Mouse (Mus musculus) CD4-positive helper T cell, adult 2 months (primary cell): ENCODE data around the gene Luzp1.

Experiments
- DNase-seq: peaks from one replicate; pipeline ENCODE4 v3.0.0-alpha.2; 2012; ENCODE audit warnings: low read depth, missing footprints, low spot score

Gene Luzp1

DNA sequence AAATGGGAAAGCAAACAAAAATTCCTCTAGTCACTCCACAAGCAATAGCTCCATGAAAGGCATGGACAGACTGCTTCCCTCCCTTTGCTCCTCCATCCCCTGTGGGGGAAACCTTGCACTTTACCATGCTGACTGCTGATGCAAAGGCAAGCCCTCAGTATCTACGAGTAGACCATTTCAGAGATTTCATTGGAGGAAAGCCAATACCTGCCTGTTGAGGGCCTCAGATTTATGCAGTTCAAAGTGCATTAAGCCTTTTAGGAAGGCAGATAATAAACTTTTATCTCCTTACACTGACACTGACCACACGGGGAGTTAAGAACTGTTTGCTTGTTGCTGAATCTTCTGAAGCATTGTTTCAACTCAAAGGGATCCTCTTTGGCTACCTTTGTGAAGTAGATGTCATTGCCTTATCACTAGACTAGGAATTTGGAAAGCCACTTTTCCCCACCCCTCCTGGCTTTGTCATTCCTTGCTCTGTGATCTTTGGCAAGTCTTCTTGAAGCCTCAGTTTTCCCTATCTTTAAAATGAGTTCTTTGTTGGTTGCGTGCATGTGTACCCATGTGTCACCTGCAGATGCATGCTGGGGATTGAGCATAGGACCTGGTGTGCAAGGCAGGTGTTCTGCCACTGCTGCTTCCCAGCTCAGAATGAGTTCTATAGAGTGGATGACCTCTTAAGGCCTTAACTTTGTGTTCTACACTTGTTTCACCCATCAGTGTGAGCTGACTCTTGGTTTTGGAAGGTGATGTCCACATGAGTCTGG lies 76.9 kb downstream of the Luzp1 start:
- DNase-seq: no peak

DNA sequence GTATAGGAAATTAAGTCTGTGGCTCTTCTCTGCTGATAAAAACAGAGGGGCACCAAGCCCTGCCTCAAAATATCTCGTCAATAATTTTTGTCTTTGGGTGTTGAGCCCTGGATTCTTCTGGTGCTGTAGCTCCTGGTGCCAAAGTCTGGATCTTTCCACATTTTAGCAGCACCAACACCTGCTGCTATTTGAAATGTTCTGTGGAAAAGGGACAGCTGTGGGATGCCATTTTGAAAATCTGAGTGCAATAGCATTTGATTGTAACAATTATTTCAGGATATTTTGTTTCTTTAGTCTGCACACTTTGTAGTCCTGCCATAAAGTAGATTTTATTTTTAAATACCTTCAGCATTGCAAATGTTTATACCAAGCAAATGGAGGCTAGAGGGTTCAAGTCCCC lies 78.2 kb downstream of the Luzp1 start:
- no peak for DNase-seq

DNA sequence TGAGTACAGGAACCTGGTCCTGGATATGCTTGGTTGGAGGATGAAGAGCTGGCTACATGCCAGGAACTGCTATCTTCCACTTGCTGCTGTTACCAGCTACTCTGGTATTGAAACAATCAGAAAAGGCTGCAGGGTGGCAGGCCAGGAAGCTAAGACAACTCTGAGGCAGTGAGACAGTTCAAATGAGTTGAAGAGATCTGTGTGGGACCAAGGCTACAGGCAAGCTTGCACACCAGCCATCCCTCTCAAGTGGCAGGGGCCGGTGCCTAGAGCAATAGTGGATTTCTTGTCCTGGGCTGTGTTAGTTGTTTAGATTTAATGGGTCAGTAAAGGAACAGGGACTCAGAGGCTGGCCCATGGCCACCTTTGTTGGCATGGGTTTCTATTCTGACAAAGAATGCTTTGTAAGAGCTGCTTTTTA lies 78.8 kb downstream of the Luzp1 start:
- DNase-seq: no peak

DNA sequence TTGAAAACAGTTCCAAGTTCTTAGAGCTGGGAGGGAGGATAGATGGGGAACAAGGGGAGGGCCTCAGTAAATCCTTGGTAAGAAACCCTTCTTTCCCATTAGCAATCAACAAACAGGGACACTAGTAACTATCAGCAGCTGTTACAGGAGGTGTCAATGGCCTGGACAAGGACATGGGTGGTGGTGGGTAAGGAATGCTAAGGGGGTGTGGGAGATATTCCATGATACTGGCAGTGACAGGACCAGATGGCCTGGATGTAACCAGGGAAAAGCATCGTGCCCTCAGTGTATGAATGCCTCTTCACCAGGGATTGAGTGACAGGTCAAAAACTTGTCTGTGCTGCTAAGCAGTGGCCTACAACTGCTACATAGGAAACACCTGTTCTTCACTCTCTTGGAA lies 83.5 kb downstream of the Luzp1 start:
- DNase-seq: no peak

DNA sequence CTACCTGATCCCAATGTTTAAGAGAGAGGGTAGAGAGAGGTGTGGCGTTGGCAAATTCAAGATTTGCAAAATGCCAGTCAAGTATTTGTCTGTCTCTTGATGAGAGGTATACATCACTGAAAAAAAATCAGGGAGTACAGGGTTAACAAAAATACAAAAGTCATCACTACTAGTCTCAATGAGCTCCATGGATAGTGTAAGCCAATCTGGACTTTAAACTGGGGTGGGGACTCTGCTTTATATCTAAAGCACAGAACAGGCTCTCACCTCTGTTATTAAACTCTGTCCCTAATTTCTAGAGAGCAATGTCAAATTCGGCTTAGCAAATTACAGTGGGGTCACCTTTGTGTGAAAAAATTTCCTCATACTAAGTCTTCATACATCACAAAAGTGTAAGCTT lies 88.1 kb downstream of the Luzp1 start:
- no peak for DNase-seq

DNA sequence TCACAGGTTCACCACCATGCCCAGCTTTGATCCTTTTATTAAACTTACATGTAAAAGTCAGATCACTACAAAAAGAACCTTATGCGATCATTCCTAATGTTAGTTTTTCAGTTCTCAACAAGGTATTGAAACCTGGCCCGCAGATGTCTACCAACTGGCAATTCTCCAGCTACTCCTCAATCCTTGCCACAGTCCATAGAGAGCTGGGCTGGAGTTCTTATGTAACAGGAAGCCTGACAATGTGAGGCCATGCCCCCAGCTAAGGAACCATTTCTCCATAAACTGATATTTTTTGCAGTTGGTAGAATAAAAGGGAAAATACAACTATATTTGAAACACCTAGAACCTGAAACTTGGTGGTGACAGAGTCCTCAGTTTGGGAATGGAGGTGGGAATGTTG lies 90.1 kb downstream of the Luzp1 start:
- no peak for DNase-seq

DNA sequence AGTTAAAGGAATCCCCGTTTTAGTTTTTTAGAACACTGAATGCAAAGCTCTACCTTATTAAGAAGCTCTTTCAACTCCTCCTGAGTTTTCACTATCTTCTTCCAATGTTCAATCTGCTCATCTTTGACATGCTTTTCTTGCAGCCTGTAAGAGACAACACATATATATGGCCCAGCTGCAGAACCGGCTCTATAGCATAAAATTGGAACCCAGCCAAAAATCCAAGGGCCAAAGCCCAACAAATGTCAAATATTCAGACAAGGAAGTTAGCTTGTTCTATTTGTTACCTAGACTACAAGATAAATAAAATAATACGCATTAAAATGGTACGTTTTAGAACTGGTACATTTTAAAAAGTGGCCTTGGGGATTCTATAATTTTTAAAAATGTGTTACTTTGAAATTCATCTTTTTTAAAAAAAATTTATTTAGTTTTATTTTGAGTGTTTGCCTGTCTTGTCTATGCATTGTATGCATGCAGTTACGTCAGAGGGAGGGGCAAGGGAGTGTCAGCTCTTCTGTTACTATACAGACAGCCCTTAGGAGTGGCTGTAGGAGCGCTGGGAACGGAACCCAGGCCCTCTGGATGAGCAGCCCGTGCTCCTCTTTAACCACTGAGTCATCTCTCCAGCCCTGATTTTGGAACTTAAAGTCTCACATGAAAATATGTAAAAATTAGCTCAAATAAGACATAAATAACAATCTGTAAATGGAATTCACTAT lies 90.9 kb downstream of the Luzp1 start:
- DNase-seq: no peak

DNA sequence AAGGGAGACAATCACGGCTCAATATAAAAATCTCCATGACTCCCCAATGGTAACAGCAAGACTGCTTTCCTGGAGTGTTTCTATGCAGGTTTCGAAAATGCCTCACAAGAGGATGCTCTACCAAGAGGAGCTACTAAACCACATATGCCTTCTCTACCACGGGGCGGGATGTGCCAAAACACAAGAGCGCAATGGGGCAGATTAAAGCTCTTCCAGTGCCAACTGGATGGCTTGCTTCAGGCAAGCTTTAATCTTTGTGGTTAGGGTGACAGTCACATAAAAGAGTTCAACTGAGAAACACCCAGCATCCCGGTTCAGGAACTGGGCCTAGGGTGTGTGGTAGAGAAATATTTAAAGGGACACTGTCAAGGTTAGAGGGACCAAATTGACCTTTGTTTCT lies 93.2 kb downstream of the Luzp1 start:
- DNase-seq: no peak

DNA sequence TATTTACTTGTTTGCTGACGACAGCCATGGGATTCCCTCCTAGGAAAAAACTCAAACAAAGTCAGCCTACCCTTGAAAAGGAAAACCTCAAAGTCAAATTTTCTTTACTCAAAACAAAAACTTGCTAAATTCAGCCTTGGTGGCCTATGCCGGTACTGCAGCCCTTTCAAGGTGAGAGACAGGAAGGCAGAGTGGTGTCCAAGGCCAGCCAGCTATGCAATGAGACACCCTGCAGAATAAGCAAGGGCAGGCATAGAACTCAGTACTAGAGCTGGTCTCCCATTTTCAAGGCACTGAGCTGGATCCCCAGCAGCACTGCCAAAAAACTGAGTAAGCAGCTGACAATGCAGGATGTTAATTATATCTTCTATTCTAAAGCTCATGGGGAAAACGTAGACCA lies 99.1 kb downstream of the Luzp1 start:
- peak; percentile 20 for DNase-seq

DNA sequence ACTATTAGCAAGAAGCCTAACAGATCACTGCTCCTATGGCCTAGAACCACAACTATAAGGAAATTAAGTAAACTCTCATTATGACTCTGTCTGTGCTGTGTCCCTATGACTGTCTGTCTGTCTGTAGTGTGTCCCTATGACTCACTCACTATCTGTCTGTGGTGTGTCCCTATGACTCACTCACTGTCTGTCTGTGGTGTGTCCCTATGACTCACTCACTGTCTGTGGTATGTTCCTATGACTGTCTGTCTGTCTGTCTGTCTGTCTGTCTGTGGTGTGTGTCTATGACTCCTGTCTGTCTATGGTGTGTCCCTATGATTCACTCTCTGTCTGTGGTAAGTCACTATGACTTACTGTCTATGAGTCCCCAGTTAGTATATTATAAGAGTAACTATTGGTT lies 100.4 kb downstream of the Luzp1 start:
- peak; percentile 80 for DNase-seq

DNA sequence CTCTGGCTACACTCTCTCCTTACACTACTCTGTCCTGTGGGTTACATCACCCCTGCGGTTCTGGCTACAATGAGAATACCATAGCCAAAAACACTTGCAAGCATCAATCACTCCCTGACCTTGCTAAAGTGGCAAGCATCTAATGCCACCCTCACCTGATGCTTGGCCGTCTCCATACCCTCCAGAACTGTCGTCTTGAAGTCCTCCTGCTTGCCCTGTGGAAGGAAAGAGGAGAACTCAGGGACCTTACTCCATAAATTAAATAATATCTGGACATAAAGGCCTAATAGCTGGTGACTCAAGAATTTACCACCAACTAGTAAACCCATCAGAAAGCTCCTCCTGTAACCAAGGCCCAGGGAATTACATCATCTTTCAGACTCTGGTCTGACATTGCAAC lies 112.3 kb downstream of the Luzp1 start:
- no peak for DNase-seq

DNA sequence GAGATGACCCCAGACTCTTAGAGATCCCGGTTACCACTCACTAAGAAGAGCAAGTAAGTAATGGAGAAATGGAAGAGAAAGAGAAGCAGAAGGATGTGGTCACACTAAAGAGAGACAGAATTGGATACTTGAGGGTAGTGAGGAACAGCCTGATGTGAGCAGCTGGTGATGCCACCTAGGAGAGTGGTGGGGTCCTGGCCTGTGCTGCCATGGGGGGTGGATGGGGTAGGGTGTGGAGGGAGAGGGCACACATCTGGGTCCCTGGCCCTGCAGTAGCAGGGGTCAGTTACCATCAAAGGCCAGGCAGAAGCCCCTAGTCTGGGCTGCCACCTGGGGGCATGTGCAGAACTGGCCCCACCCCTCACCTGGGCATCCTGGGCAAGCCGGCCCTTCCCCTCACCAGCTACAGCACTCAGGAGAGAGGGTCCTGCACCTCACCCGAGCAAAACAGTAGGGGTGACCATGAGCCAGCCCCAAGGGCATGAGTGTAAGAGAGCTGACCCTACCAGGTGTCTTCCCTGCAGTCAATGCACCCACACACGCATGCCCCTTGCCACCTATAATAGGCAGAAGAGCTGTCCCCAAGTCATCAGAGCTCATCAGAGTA lies 117.8 kb downstream of the Luzp1 start:
- DNase-seq: no peak

DNA sequence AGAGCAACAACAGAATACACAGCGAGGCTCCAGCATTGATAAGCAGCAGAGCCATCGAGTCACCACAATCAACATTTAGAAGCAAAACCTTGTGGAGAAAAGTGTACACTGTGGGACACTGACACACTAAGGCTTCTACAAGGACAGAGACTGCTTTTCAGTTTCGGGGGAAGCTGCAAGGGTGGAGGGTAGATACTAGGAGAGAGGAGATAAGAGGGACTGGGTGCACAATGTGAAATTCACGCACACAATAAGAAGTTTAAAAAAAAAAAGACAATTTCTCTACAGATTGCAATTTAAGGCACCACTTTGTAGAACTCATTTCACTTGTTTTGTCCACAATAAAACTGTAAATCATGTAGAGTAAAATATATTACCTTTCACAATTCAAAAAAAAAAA lies 118.4 kb downstream of the Luzp1 start:
- DNase-seq: no peak

DNA sequence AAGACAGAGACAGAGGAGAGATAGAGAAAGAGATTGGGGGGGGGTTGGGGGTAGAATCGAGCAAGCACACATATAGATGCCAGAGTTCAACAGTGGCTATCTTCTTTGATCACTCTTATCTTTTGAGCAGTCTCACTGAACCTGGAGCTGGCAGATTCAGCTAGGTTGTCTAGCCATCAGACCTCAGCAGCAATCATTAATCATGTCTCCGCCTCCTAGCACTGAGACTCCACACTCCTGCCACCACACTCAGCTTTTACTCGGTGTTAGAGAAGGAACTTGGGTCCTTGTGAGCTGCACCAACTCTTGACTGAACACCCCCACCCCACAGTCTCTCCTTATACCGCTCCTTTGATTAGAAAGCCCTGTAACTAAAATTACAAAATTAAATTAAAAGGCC lies 122.5 kb downstream of the Luzp1 start:
- DNase-seq: no peak

DNA sequence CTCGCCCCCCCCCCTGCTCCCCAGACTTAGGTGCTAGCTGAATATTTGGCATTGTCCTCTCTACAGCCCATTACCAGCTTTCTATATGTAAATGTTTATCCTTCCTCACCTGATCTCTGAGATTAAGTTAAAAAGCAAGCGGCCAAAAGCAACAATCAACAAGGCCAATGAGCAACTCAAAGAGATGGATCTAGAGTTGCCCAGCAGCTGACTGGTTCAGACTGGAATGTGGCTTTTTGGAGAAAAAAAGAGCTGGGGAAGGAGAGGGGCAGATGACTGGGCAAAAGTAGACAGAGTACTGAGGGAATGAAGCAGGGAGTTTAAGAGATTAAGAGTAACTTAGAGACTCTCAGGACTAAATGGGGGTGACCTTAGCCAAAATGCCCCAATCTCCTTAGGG lies 124.4 kb downstream of the Luzp1 start:
- DNase-seq: no peak

DNA sequence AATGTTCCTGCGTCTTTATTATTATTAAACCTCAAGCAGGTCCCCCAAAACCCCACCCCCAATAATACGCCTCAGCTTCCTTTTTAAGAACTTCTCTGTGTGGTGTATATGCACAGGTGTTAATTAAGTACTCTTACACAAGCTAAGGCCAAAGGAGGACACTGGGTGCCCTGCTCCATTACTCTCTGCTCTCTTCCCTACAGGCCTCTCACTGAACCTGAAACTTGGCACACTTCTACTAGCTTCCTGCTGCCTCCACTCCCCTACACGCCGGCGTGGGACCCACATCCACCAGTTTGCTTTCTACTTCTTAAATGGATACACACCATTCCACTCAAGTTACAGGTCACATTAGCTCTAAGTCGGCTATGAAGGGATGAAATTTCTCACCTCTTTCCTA lies 125.7 kb downstream of the Luzp1 start:
- no peak for DNase-seq

DNA sequence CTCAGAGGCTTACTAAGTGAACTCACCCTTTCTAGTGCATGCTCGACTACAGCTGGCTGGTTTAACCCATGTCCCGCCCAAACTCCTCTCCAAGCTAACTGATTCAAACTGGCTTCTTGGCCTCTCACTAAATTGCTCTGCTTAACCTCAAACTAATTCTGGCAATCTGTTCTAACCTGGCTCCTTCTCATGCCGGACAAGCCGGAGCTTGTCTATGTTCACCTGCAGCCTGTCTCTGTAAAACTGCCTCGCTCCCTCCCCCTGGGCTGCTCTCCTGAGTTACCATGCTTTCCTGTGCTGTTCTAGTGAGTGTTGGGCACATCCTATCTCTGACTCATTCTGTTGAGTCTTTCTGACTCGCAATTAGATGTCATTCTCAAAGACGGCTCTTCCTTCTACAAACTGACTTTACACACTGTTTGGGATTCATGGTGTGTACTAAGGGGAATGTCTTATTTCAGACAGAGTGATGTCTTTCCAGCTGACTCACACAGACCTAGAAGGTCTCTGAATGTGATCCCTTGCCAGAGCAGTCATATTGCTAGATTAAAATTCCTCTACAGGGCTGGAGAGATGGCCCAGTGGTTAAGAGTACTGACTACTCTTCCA lies 128.8 kb downstream of the Luzp1 start:
- DNase-seq: no peak

DNA sequence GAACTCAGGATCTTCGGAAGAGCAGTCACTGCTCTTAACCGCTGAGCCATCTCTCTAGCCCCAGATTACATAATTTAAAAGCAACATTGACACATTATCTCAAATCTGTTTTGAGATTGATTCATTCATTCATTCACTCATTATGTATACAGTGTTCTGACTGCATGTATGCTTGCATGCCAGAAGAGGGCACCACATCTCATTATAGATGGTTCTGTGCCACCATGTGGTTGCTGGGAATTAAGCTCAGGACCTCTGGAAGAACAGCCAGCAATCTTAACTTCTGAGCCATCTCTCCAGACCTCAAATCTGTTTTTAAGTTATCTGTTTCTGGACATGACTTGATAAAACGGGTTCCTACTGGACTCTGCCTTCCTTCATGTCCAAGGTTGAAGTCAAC lies 130.3 kb downstream of the Luzp1 start:
- peak; percentile 13 for DNase-seq

DNA sequence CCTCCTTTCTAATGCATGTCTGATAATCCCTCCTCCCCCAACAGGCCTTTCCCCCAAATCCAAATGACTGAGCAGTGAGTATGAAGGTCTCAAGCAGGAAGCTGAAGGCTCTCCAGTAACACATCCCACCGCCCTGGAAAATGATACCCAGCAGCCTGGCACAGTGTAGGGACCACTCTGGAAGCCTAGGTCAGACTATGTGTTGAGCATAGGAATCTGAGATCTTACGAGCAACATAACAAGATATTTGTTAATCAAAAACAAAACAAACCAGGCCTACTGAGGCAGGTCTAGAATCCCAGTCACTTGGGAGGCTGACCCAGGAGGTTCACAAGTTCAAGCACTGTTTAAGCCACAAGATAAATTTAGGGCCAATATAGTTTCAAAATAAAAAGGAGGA lies 131.0 kb downstream of the Luzp1 start:
- DNase-seq: no peak

DNA sequence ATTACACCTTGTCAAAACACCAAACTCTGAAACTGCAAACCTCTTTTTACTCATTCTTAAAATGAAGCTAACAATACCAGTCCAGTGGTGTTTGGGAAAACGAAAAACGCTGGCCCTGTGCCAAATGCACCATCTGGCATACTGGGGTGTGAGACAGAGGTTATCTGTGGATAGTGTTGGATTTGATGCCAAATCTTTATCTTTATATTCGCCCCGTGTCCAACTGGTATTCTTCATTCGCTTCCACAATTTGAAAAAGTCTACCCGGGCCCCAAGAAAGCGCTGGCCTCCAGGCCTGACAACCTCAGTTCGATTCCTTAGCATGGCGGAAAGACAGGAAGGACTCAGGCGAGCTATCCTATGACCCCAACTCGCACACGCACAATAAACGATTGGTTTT lies 131.9 kb downstream of the Luzp1 start:
- peak; percentile 32 for DNase-seq

DNA sequence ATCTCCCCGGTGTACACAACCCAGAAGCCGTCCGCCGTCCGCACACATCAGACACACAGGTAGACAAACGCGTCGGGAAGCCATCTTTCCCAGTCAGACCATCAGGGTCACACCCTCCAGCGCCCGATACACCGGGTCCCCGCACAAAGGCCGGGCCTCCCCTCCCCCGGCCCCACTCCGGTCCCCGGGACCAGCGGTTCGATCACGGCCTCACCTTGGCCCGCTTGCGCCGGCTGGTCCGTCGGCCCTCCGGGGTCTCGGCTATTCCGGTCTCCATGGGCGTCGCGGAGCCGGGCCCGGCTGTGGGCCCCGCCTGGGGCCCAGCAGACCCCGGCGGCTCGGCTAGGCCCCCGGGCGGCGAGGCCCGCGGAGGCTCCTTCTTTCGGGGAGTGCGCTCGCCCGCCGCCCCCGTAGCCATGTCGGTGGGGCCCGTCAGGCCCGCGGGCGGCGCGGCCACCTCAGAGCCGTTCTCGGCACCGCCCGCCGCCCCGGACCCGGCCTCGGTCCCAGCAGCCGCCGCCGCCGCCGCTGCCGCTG lies 132.5 kb downstream of the Luzp1 start:
- peak; percentile 68 for DNase-seq

DNA sequence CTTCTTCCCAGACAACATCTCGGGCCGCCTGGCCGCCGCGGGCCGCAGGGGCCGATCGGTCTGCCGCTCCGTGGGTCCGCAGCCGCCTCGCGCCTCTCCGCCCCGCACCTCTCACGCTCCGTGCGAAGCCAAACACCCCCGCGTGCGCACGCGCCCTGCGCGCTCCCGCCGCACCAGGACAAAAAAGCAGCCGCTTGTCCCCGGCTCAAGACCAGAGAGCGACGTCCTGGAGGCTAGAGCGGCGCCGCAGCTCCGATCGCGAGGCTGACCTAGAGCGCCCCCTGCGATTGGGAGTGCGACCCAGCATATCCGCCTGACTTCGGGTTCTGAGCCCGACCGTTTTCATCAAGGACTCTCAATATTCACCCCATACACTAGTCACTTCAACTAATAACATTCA lies 133.0 kb downstream of the Luzp1 start, which contains the start of gene Kdm1a:
Kdm1a (minus strand) TSS at position 156 of the 400 bp plus-strand sequence.
- DNase-seq: peak; percentile 95
